Mouse (Mus musculus) adrenal gland, postnatal 4 days (tissue): ENCODE results near the gene Hif3a. TPM values are rescaled to one million over a fixed set of nuclear protein-coding genes. Genes with fewer than 3 reads are reported as not detected.

Experiments used
- DNase-seq, 2 experiments: peaks; one replicate each; pipeline ENCODE4 v3.0.0; 2021 to 2022; ENCODE audit warnings: low spot score in 2 of 2, mixed read lengths in 2 of 2
- total RNA-seq, 2 experiments: library from RNA; stranded (reverse); gene quantifications; 2 replicates each; pipeline ENCODE4 v1.2.3; 2021

Gene Hif3a
- total RNA-seq, 2 experiments from 2014 or later, result 14.3 to 17.8 TPM

DNA sequence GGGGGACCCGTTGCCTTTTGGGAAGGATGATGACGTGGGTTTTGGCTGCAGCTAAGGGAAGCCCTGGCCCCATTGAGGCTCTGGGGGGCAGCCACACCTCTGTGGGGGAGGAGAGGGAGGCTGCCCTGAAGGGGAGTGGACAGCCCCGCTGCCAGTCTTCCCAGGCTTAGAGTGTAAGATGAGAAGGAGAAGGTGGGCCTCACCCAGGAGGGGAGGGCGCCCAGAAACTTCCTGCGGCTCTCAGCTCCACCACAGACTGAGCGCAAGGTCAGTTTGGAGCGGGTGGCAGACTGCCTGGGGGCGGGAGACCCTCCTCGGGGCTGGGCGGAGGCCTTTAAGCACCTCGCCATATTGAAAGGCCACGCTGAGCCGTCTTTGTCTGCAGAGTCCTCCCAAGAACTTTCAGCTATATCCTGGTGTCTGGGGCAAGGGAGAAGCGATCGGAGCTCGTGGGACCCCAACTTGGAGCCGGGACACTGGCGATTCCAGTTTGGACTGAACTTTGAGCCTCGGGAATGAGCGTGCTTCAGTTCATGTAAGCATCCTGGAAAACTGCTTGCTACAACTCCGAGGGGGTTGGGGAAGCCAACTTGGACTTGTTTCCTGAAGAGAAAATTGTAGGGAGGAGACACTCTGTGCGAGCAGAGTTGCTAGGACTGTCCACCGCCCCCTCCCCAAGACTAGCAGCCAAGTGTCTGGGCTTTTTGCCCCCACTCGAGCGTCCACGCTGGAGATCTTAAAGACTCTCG is 68.4 kb downstream of the Hif3a start:
- peak; percentile 66 to 71 for DNase-seq

GRCm38 (mm10) chr7:16992451-16992807 is 69.8 kb downstream of the Hif3a start, which contains the start of gene Ccdc8:
Gene Ccdc8 (plus strand): TSS chr7:16992708.
- DNase-seq, result no peak

- peak in 1 of 2 experiments; percentile 42 for DNase-seq
These were observed 70.4 kb downstream of the Hif3a start for GRCm38 (mm10) chr7:16991681-16992450.

DNA sequence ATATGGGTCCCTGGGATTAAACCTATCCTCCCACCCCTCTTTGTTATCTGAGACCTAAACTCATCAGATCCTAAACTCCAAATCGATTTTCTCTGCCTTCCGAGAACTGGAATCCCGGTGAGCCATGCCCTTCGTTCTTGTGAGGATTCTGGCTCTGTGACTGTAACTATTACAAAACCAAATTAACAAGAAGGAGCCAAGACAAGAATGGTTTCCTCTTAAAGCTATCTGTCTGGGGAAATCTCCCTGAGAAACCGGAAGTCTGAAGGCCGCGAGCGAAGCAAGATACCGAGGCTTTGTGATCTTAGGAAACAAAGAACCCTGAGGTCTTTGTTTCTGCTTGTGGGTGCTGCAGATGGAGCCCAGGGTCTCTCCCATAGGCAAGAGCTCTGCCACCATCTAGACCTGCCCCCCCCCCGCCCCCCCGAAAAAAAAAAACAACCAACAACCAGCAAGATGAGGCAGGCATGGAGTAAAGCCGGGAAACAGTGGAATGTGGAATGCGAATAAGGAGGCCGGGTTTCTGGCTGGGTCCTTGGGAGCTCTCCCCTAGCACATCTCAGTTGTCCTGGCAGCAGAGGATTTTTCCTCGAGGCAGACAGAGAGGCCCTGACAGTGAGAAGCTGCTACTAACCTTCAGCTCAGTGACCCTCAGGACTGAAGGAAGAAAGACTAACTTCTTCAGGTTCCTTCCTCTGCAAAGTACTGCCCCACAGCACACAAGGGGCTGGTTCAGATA is 72.1 kb downstream of the Hif3a start:
- DNase-seq, result no peak

DNA sequence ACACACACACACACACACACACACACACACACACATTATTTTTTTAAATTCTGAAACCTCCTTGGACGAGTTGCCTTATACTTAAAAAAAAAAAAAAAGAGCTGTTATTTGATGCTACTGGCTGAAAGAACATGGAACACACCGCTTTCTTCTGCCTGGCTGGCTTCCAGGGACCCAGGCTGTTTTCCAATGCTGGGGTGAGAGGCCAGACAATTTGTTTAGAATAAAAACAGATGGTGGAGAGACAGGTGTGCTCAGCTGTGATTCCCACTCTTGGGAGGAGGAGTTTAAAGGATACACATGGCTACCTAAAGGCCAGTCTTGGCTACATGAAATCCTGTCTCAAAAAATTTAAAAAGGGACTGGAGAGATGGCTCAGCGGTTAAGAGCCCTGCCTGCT is 73.8 kb downstream of the Hif3a start:
- no peak for DNase-seq

DNA sequence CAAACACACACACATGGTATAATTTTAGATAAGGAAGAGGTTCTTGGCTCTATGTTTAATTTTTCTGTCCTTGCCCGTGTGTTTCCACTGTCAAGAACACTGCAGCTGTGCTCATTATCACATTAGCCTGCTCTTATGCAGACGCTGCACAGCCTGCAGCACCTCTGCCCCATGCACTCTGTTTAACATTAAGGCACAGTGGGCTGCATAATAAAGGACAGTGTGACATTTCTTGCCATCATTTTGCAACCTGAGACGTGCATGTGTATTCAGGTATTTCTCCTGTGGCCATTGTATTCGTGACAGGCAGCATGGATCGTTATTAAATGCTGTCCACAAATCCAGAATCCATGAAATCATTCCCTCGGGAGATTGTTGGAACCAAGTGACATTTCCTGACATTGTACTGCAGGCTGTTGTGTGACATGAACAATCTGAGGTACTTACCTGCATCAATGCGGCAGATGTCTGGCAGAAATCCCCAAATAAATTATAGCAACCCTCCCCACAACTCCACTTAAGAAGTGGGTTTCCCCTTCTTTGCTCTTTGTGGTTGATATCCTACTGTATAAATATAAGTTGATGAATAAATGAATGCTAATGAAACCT is 74.6 kb downstream of the Hif3a start:
- no peak for DNase-seq

DNA sequence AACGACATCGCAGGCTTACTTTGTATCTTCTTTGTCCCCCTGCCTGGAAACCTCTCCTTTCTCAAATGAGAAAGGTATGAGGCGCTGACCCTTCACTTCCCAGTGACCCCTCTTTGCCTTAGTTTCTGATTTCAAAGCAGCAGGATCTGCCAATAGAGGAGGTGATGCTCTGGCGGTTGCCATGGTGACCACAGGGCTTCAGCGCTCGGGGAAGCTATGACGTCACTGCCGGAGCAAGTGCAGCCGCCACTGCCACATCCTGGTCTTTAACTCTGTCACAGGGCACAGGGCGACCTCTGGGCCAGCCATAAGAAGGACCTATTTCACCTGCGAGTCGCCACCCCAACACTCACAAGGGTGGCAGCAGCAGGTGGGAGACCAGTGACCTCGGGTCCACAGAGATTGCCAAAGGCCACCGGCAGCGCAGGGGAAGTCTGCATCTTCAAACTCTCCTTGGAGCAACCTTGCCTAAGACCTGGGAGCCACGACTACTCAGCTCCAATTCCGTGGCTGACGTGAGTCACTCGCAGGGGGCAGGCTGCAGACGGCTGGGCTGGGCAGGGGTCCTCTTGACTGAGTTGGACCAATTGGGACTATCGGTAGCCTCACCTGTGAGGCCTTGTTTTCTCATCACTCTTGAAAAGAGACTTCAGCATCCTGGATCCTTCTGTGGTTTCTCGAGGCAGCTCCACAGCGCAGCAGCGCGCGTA is 79.2 kb downstream of the Hif3a start, which contains the start of gene Gm42372:
Gene Gm42372, plus strand, starts transcription at position 228 of the 710 bp plus-strand sequence.
- no peak for DNase-seq

Other genes with a start within 250 kb of the Hif3a start
- 100 to 1,000 TPM in 1 of 2 experiments, 10 to 100 TPM in 1; 96.9 to 106 TPM for gene Strn4, start 246.5 kb downstream of the Hif3a start, total RNA-seq
- 10 to 100 TPM; 26.3 to 29.0 TPM for gene Fkrp, start 245.7 kb downstream of the Hif3a start, total RNA-seq
- 10 to 100 TPM; 22.0 to 22.2 TPM for gene Prkd2, start 219.5 kb downstream of the Hif3a start, total RNA-seq
- 10 to 100 TPM; 12.7 to 13.7 TPM for gene Dact3, start 187.1 kb downstream of the Hif3a start, total RNA-seq
- 1 to 10 TPM; 2.4 to 4.0 TPM for gene Gng8, start 170.6 kb downstream of the Hif3a start, total RNA-seq
- gene Ptgir, start 155.9 kb downstream of the Hif3a start, total RNA-seq, result 1 to 10 TPM; 1.7 to 2.0 TPM
- gene Calm3, start 138.3 kb downstream of the Hif3a start, total RNA-seq, result 100 to 1,000 TPM; 330 to 344 TPM
- 10 to 100 TPM; 40.7 to 42.6 TPM for gene Pnmal2, start 117.7 kb downstream of the Hif3a start, total RNA-seq
- gene Pnmal1, start 102.7 kb downstream of the Hif3a start, total RNA-seq, result 1 to 10 TPM; 7.3 to 7.8 TPM
- 1 to 10 TPM; 2.2 TPM for gene Gm42372, start 79.3 kb downstream of the Hif3a start, total RNA-seq
- gene Ccdc8, start 69.7 kb downstream of the Hif3a start, total RNA-seq, result 10 to 100 TPM; 40.2 to 45.4 TPM
- gene Ppp5c, start 34.5 kb downstream of the Hif3a start, total RNA-seq, result 100 to 1,000 TPM in 1 of 2 experiments, 10 to 100 TPM in 1; 91.5 to 102 TPM
- under 1 TPM; 0.39 to 0.79 TPM for gene Psg16, start 11.6 kb upstream of the Hif3a start, total RNA-seq
- gene Ceacam3, start 87.9 kb upstream of the Hif3a start, total RNA-seq, result not detected
- not detected for gene Psg29, start 141.1 kb upstream of the Hif3a start, total RNA-seq